Mouse (Mus musculus) left cerebral cortex, postnatal 14 days (tissue): ENCODE data around the gene Diras2. TPM values are rescaled to one million over a fixed set of nuclear protein-coding genes. Genes with fewer than 3 reads are reported as not detected.

Source experiments
- DNase-seq, 2 experiments: peaks; one replicate each; pipeline ENCODE4 v3.0.0; 2021 to 2022; ENCODE audit warnings: low spot score in 2 of 2, mixed read lengths in 1 of 2
- intact Hi-C: fragments of 180-260 bp; cut with DNase I; formaldehyde crosslinking; loops from one replicate; pipeline ENCODE4 v1.15.1; 2025
- long read RNA-seq, 2 experiments: library from polyadenylated mRNA; stranded (forward); transcript quantifications; one replicate each; pipeline ENCODE4 v2.0.0; 2021
- total RNA-seq, 2 experiments: library from RNA; stranded (reverse); gene quantifications; 2 replicates each; pipeline ENCODE4 v1.2.3; 2021

Gene Diras2
- 100 to 1,000 TPM; 148 to 176 TPM for total RNA-seq
- long read RNA-seq, experiment 1, full-length matches to known transcripts = 167 of 241 reads
- long read RNA-seq, experiment 1, partial matches to known transcripts = 0 of 241 reads
- long read RNA-seq, experiment 1, other reads (novel, unspliced or antisense) = 74 of 241 reads
- long read RNA-seq, experiment 2, full-length matches to known transcripts = 93 of 146 reads
- long read RNA-seq, experiment 2, partial matches to known transcripts = 0 of 146 reads
- long read RNA-seq, experiment 2, other reads (novel, unspliced or antisense) = 53 of 146 reads

GRCm38 (mm10) chr13:52531121-52531520 is at the start of gene Diras2:
TSS of gene Diras2 (minus strand) at chr13:52531279.
- DNase-seq = no peak
- intact Hi-C loops = loop anchor here (2.0 to 10.0 kb wide), 3 partner anchors 256 to 686 kb away; partner anchors contain the start of gene Gadd45g

GRCm38 (mm10) chr13:52578776-52579175 is 47.7 kb upstream of the Diras2 start:
- intact Hi-C loops = no loop called here
- DNase-seq = no peak

- no peak for DNase-seq
- intact Hi-C loops = no loop called here
Measured at GRCm38 (mm10) chr13:52577939-52578338, 46.9 kb upstream of the Diras2 start.

- intact Hi-C loops = no loop called here
- DNase-seq = no peak
Measured at GRCm38 (mm10) chr13:52577326-52577920, 46.3 kb upstream of the Diras2 start.

GRCm38 (mm10) chr13:52576841-52577240 is 45.8 kb upstream of the Diras2 start:
- intact Hi-C loops = no loop called here
- DNase-seq = no peak

GRCm38 (mm10) chr13:52576021-52576614 is 45.0 kb upstream of the Diras2 start:
- no peak for DNase-seq
- intact Hi-C loops = no loop called here

- DNase-seq = no peak
- intact Hi-C loops = no loop called here
Measured at GRCm38 (mm10) chr13:52575483-52575882, 44.4 kb upstream of the Diras2 start.

GRCm38 (mm10) chr13:52574311-52574710 is 43.2 kb upstream of the Diras2 start:
- no peak for DNase-seq
- intact Hi-C loops = loop anchor here (5.0 kb wide), 1 partner anchor 43 kb away; no protein-coding TSS in a partner anchor

GRCm38 (mm10) chr13:52572451-52573446 is 41.7 kb upstream of the Diras2 start:
- peak in 1 of 2 experiments; percentile 28 for DNase-seq
- intact Hi-C loops = loop anchor here (5.0 kb wide), 1 partner anchor 45 kb away; no protein-coding TSS in a partner anchor

- intact Hi-C loops = loop anchor here (5.0 kb wide), 1 partner anchor 46 kb away; no protein-coding TSS in a partner anchor
- no peak for DNase-seq
Measured at GRCm38 (mm10) chr13:52571591-52572384, 40.7 kb upstream of the Diras2 start.

GRCm38 (mm10) chr13:52570276-52570675 is 39.2 kb upstream of the Diras2 start:
- peak; percentile 56 to 60 for DNase-seq
- intact Hi-C loops = loop anchor here (5.0 kb wide), 1 partner anchor 47 kb away; no protein-coding TSS in a partner anchor

GRCm38 (mm10) chr13:52569194-52569769 is 38.2 kb upstream of the Diras2 start:
- DNase-seq = no peak
- intact Hi-C loops = loop anchor here (5.0 to 10.0 kb wide), 2 partner anchors 58 to 314 kb away; no protein-coding TSS in a partner anchor

GRCm38 (mm10) chr13:52566777-52567176 is 35.7 kb upstream of the Diras2 start:
- intact Hi-C loops = loop anchor here (5.0 to 10.0 kb wide), 2 partner anchors 61 to 312 kb away; no protein-coding TSS in a partner anchor
- DNase-seq = no peak

GRCm38 (mm10) chr13:52566188-52566760 is 35.2 kb upstream of the Diras2 start:
- DNase-seq = no peak
- intact Hi-C loops = loop anchor here (5.0 to 10.0 kb wide), 2 partner anchors 61 to 311 kb away; no protein-coding TSS in a partner anchor

- intact Hi-C loops = loop anchor here (5.0 to 10.0 kb wide), 2 partner anchors 62 to 310 kb away; no protein-coding TSS in a partner anchor
- peak; percentile 56 to 68 for DNase-seq
Measured at GRCm38 (mm10) chr13:52565103-52565739, 34.1 kb upstream of the Diras2 start.

GRCm38 (mm10) chr13:52562166-52562571 is 31.1 kb upstream of the Diras2 start:
- intact Hi-C loops = loop anchor here (10.0 kb wide), 1 partner anchor 307 kb away; no protein-coding TSS in a partner anchor
- no peak for DNase-seq
